Mouse (Mus musculus) testis, adult 2 months (tissue): ENCODE data around the gene Fus. TPM values are rescaled to one million over a fixed set of nuclear protein-coding genes. Genes with fewer than 3 reads are reported as not detected.
A peak's percentile ranks its signal among the peaks of the same experiment; 100 is the strongest.

ENCODE experiments used
- H3K27ac ChIP-seq: fragments of 200-500 bp; 2 replicates; pipeline ENCODE4 v1.5.1; 2012; ENCODE audit warnings: low read depth, low read length; ENCODE audit not compliant: control insufficient read depth, insufficient read depth
- H3K27me3 ChIP-seq: fragments of 200-500 bp; 2 replicates; pipeline ENCODE4 v1.6.1; 2012; ENCODE audit warnings: mild to moderate bottlenecking, low read length, moderate library complexity; ENCODE audit not compliant: control insufficient read depth, insufficient read depth
- H3K36me3 ChIP-seq: fragments of 200-500 bp; 2 replicates; pipeline ENCODE4 v1.6.1; 2012; ENCODE audit warnings: mild to moderate bottlenecking, low read length; ENCODE audit not compliant: control insufficient read depth, insufficient read depth
- H3K4me1 ChIP-seq: fragments of 200-500 bp; 2 replicates; pipeline ENCODE4 v1.6.1; 2012; ENCODE audit warnings: low read length; ENCODE audit not compliant: control insufficient read depth, insufficient read depth
- H3K4me3 ChIP-seq: fragments of 200-500 bp; 2 replicates; pipeline ENCODE4 v1.5.1; 2012; ENCODE audit warnings: low read depth, mild to moderate bottlenecking, low read length, moderate library complexity, mixed read lengths; ENCODE audit not compliant: control insufficient read depth
- CTCF ChIP-seq: fragments of 200-500 bp; IDR thresholded peaks from 2 replicates; pipeline ENCODE4 v1.5.1; 2012; ENCODE audit warnings: low read depth, mild to moderate bottlenecking, inconsistent platforms, low read length, moderate library complexity; ENCODE audit not compliant: control insufficient read depth, insufficient read depth, insufficient replicate concordance
- POLR2A ChIP-seq: fragments of 200-500 bp; IDR thresholded peaks from 2 replicates; pipeline ENCODE4 v1.6.1; 2012; ENCODE audit warnings: low read depth, mild to moderate bottlenecking, inconsistent platforms, low read length, moderate library complexity; ENCODE audit not compliant: control insufficient read depth
- polyA plus RNA-seq: library from polyadenylated mRNA; depleted of rRNA; stranded (reverse); fragments of >200 nt; gene quantifications from 2 replicates; pipeline ENCODE4 v1.2.3, GENCODE M21; 2012; rRNA removed

Gene Fus
- polyA plus RNA-seq = 271 and 306 TPM in 2 replicates

- H3K27me3 ChIP-seq = no peaks in the 10 kb centered on the region
- TF ChIP-seq CTCF (no peak), POLR2A (peak; percentile 99)
- peak within 1 kb of the TSS; percentile 98 for H3K27ac ChIP-seq
- peaks cover 2% of the 10 kb centered on the region; the same call in 1 of the 2 replicates for H3K36me3 ChIP-seq
- peak within 1 kb of the TSS; percentile 97 for H3K4me3 ChIP-seq
- H3K4me1 ChIP-seq = no peaks in the 10 kb centered on the region; the same call in 1 of the 2 replicates
Measured at GRCm38 (mm10) chr7:127967004-127967921, at the start of gene Fus. TSS of gene Fus (plus strand) at chr7:127967457.

DNA sequence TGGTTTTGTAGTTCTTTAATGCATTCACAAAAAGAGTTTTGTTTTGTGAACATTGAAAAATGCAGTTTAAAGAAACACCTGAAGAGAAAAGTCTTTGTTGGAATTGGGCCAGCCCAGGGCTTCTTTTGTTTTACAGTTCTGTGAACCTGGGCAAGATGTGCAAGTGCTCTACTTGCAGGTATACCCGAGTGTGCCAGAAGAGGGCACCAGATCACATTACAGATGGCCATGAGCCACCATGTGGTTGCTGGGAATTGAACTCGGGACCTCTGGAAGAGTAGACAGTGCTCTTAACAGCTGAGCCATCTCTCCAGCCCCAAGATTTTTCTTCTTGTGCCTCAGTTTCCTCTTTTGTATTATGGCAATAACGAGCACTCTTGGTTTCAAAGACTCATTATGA is 49.1 kb upstream of the Fus start:
- Histone ChIP-seq H3K36me3 (peaks cover 1% of the 10 kb centered on the region; the same call in 1 of the 2 replicates), H3K4me3 (no peak overlapping the region), H3K27ac (no peak overlapping the region), H3K4me1 (no peaks in the 10 kb centered on the region), H3K27me3 (no peaks in the 10 kb centered on the region)
- TF ChIP-seq CTCF (no peak), POLR2A (no peak)

DNA sequence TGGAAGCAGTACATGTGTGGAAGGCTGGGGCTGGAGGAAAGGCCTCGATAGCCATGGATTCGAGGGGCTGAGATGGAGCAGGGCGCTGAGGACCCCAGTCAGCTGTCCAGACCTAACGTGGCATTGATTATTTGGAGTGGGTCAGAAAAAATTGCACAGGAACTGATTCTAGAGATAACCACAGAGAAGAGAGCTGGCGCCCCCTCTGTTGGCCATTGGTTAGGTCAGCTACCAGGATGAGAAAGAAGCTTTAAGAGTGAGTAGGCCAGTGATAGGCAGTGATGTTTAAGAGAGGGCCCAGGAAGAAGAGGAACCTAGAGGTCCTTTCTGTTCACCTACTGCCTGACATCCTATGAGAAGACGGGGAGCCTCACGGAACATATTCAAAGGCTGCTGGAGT is 48.0 kb upstream of the Fus start:
- Histone ChIP-seq H3K27ac (no peak overlapping the region), H3K36me3 (peaks cover 1% of the 10 kb centered on the region), H3K27me3 (no peaks in the 10 kb centered on the region), H3K4me1 (peaks cover 5% of the 10 kb centered on the region), H3K4me3 (no peak overlapping the region)
- TF ChIP-seq POLR2A = no peak
- peak; percentile 1; the same call in 1 of the 2 replicates for TF ChIP-seq CTCF

DNA sequence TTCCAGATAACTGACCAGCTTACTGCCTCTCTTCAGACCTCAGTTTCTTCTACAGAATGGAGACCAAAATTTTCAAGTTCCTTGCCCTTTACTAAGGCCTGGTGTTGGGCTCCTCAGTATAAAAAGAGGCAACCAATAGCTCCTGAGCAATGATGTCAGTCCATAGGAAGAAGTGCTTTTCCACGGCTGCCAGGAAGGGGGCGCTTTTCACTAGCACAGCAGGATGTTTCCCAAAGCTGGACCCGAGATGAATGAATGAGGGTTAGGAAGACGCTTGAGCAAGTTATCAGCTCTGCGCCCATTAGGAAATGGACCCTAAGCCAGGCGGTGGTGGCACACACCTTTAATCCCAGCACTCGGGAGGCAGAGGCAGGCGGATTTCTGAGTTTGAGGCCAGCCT is 45.7 kb upstream of the Fus start:
- H3K4me1 ChIP-seq = peaks cover 5% of the 10 kb centered on the region
- TF ChIP-seq CTCF (no peak), POLR2A (no peak)
- peaks cover 2% of the 10 kb centered on the region for H3K36me3 ChIP-seq

DNA sequence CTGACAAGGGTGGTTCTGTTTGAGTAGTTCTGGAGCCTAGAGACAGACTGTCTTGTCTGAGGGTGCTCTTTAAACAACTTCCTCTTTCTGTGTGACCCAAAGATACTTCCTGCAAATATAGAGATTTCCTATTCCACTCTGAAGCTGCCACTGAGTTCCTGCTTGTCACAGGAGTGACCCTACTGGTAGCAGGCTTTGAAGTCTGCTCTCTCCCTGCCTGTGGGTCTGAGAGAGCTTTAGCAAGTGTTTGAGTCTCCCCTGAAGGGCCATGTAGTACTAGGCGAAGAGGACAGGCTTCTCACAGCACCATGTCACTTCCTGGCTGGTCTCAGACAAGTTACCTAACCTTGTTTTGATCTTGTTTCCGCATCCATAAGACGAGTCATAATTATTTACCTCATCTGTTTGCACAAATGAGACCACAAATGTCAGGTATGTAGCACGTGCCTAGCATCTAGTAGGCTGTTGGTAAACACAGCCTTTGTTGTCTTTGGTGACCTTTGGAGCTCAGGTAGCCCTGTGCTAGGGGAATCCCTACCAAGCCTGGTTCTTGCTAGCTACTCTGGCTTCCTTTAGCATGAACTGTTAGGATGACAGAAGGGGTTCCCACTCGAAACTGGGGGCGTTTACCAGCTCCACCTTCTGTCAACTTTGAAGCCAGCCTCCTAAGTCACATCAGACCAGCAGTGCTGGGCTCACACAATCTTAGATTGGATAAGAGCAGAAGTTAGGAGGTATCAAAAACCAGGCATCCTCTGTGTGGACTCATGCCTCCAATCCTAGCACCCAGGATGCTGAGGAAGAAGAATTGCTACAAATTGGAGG is 44.6 kb upstream of the Fus start:
- TF ChIP-seq CTCF (no peak), POLR2A (no peak)
- no peak overlapping the region for H3K27ac ChIP-seq
- H3K4me1 ChIP-seq = peaks cover 5% of the 10 kb centered on the region
- H3K36me3 ChIP-seq = peaks cover 2% of the 10 kb centered on the region
- H3K4me3 ChIP-seq = no peak overlapping the region
- no peaks in the 10 kb centered on the region for H3K27me3 ChIP-seq

More for the DNA sequence above, 45.7 kb upstream of the Fus start:
- Histone ChIP-seq H3K27me3 (no peaks in the 10 kb centered on the region), H3K4me3 (no peak overlapping the region), H3K27ac (no peak overlapping the region)

- Histone ChIP-seq H3K4me1 (peaks cover 7% of the 10 kb centered on the region), H3K27ac (no peak overlapping the region), H3K27me3 (no peaks in the 10 kb centered on the region), H3K4me3 (no peak overlapping the region), H3K36me3 (peaks cover 2% of the 10 kb centered on the region)
- TF ChIP-seq CTCF (no peak), POLR2A (no peak)
Measured at GRCm38 (mm10) chr7:127923714-127924113, 43.5 kb upstream of the Fus start.

- H3K4me3 ChIP-seq = no peak overlapping the region
- H3K4me1 ChIP-seq = peaks cover 18% of the 10 kb centered on the region
- H3K27ac ChIP-seq = no peak overlapping the region
- TF ChIP-seq POLR2A (no peak), CTCF (no peak)
- no peaks in the 10 kb centered on the region for H3K27me3 ChIP-seq
- peaks cover 2% of the 10 kb centered on the region for H3K36me3 ChIP-seq
Measured at GRCm38 (mm10) chr7:127925252-127925651, 42.0 kb upstream of the Fus start.

DNA sequence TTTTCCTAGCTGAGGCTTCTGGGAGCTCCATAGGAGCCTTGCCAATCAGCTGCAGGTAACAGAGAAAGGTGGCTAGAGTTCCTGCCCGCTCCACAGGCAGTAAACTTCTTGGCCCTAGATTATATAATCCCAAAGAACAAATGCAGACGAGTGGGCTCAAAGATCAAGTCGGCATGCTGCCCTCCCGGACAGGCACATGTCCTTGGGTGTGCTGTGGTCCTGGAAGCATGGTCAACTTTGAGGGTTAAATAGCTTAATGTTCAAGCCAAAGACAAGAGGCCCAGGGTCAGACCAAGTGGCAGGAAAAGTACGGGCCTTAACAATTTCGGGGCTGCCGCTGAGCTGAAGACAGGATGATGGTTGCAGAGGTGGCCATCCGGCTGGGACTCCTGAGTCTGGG is 41.2 kb upstream of the Fus start:
- H3K4me3 ChIP-seq = no peak overlapping the region
- H3K27ac ChIP-seq = no peak overlapping the region

More for the DNA sequence above, 41.2 kb upstream of the Fus start:
- H3K36me3 ChIP-seq = peaks cover 2% of the 10 kb centered on the region
- H3K27me3 ChIP-seq = no peaks in the 10 kb centered on the region
- TF ChIP-seq POLR2A = no peak
- no peak for TF ChIP-seq CTCF
- H3K4me1 ChIP-seq = peaks cover 19% of the 10 kb centered on the region
